Mouse (Mus musculus) kidney, adult 11 months (tissue): ENCODE measurements at regions not wholly inside any gene's neighbourhood (a gene's known extent, or its start where the extent isn't known, plus 50 kb on each side); places are given as distances from the start of the nearest gene placed in this dataset.
"Not testable (repeated sequence)": the region's sequence is repeated elsewhere in the genome, so short reads cannot be mapped to it uniquely, and the experiment has no call there.

Source experiments
- DNase-seq: peaks from one replicate; pipeline ENCODE4 v3.0.0; 2022

- not testable (repeated sequence) for DNase-seq
These were observed 77.9 kb downstream of the Tcp10c start for GRCm38 (mm10) chr17:13432256-13432655.

- DNase-seq, result not testable (repeated sequence)
These were observed 79.8 kb downstream of the Tcp10c start for GRCm38 (mm10) chr17:13434146-13434545.

- DNase-seq, result not testable (repeated sequence)
These were observed 84.4 kb downstream of the Tcp10c start for GRCm38 (mm10) chr17:13438790-13439189.

GRCm38 (mm10) chr17:13440708-13441530 lies 86.5 kb downstream of the Tcp10c start:
- DNase-seq, result not testable (repeated sequence)

- not testable (repeated sequence) for DNase-seq
These were observed 87.9 kb downstream of the Tcp10c start for GRCm38 (mm10) chr17:13442229-13442628.

- DNase-seq, result not testable (repeated sequence)
These were observed 102.7 kb downstream of the Tcp10c start for GRCm38 (mm10) chr17:13456869-13457600.

GRCm38 (mm10) chr17:13457942-13458341 lies 103.6 kb downstream of the Tcp10c start:
- not testable (repeated sequence) for DNase-seq

GRCm38 (mm10) chr17:13458814-13459213 lies 104.4 kb downstream of the Tcp10c start:
- not testable (repeated sequence) for DNase-seq

- DNase-seq, result not testable (repeated sequence)
These were observed 108.3 kb downstream of the Tcp10c start for GRCm38 (mm10) chr17:13462663-13463062.

GRCm38 (mm10) chr17:13465822-13466221 lies 111.5 kb downstream of the Tcp10c start:
- DNase-seq, result not testable (repeated sequence)

- DNase-seq, result not testable (repeated sequence)
These were observed 115.6 kb downstream of the Tcp10c start for GRCm38 (mm10) chr17:13469867-13470380.

- peak; percentile 49 for DNase-seq
These were observed 118.2 kb downstream of the Tcp10c start for GRCm38 (mm10) chr17:13472460-13473062.

GRCm38 (mm10) chr17:13474310-13475094 lies 120.1 kb downstream of the Tcp10c start:
- DNase-seq, result peak; percentile 28

- DNase-seq, result no peak
These were observed 124.6 kb downstream of the Tcp10c start for GRCm38 (mm10) chr17:13478866-13479571.

- DNase-seq, result no peak
These were observed 125.2 kb downstream of the Tcp10c start for GRCm38 (mm10) chr17:13479572-13480063.

GRCm38 (mm10) chr17:13481445-13482085 lies 127.2 kb downstream of the Tcp10c start:
- DNase-seq, result no peak

- no peak for DNase-seq
These were observed 127.8 kb downstream of the Tcp10c start for GRCm38 (mm10) chr17:13482136-13482535.

GRCm38 (mm10) chr17:13487291-13488215 lies 133.2 kb downstream of the Tcp10c start:
- DNase-seq, result no peak

GRCm38 (mm10) chr17:13488608-13489324 lies 134.4 kb downstream of the Tcp10c start:
- no peak for DNase-seq
